Mouse (Mus musculus): ENCODE data around the gene Gp9.

Gene Gp9

DNA sequence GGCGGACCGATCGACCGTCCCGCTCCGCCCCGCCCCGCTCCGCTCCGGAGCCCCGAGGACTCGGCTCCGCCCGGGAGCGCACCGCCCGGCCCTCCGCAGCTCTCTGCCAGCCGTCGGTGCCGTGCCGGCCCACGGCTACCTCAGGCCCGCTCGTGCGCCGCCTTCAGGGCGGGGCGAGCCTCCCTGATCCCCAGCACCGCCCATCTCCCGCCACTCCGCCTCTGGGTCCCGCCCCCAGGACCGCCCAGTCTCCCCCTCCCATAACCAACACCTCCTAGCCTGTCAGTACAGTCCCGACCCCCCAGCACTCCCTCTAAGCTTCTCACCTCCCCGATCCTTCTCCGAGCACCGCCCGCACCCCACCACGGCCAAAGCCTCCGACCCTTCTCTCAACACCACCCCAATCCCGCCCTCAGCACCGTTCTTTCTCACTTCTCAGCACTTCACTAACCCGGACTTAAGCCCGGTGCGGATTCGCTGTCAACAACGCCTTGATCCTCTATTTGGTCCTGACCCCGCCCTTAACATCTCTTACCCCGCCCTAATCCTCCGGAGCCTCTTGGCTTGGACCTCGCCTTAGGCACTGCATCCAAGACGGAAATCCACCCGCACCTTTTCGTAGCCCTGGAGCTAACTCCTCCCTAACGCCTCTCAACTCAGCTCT, 33.9 kb downstream of the Gp9 start, which contains the start of gene Rab43:
Gene Rab43, minus strand, starts transcription at position 490 of the 664 bp plus-strand sequence.
- ChIA-PET POLR2A (interaction anchor here (0.5 to 2.8 kb wide), 43 partner anchors 9 to 883 kb away, joined by 3 to 19 read pairs (median 4); partner anchors contain the start of genes Isy1 (in 3 of the 4), Rab7 (in 3 of the 4), Copg1 (in 1 of the 4) and Efcc1 (in 1 of the 4)), CTCF (interaction anchor here in 2 of 4 experiments (0.5 to 1.1 kb wide), 2 partner anchors 74 to 106 kb away, joined by 3 read pairs; no protein-coding TSS in a partner anchor)

DNA sequence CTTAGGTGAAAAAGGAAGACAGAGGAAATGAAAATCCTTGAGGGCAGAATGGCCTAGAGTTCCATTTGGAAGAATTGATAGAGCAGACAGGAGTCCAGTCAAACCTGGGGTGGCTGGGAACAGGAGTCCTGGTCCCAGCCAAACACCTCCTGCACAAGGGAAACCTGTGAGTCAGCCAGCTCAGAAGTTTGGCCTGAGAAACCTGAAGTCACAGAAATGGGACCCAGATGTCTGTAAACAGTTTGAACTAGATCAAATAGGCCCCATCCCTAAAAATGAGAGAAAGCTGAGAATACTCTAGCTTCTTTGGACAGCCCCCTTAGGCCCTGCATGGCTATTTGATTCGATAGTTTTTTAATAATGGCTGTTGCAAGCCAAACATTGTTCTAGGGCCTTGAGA, 34.8 kb downstream of the Gp9 start:
- ChIA-PET CTCF (interaction anchor here in 1 of 4 experiments (0.5 kb wide), 1 partner anchor 75 kb away, joined by 3 read pairs; no protein-coding TSS in a partner anchor), POLR2A (interaction anchor here (0.5 to 2.8 kb wide), 30 partner anchors 8 to 1078 kb away, joined by 3 to 19 read pairs (median 5); partner anchors contain the start of genes Isy1 (in 3 of the 4), Copg1 (in 1 of the 4) and Efcc1 (in 1 of the 4))

DNA sequence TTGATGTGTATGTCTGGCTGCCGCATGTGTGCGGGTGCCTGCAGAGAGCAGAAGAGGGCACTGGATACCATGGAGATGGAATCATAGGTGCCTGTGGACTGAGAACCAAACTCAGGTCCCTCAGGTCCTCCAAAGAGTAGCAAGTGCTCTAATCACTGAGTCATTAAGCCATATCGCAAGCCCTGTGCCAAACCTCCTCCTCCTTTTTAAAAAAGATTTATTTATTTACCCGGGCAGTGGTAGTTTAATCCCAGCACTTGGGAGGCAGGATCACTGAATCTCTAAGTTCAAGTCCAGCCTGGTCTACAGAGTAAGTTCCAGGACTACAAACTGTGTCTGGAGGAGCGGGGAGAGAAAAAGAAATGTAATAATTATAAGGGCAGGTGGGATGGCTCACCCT, 36.6 kb downstream of the Gp9 start:
- ChIA-PET POLR2A (no interaction called here), CTCF (interaction anchor here in 1 of 4 experiments (0.7 kb wide), 1 partner anchor 73 kb away, joined by 3 read pairs; the partner anchor contains the start of gene Copg1)

DNA sequence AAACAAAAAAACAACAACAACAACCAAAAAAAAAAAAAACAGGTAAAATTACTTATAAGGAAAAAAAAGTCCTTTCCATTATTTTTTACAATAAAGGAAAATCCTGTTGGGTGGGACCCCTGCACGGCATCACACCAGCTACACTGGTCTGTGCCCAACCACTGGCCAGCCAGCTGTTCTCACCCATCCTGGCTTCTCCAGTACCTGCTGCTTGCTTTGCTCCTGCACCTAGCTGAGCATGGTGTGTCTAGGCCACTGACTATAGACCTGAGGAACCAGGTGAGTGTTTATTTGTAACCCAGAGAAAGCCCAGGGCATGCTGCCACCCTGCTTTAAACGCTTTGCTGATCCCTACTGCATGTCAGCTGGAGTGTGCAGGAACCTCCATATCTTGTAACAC, 42.5 kb downstream of the Gp9 start:
- ChIA-PET POLR2A (interaction anchor here in 3 of 4 experiments (0.6 to 2.9 kb wide), 7 partner anchors 8 to 375 kb away, joined by 3 to 19 read pairs (median 3); partner anchors contain the start of genes Gm45140 (in 1 of the 3), Isy1 (in 1 of the 3) and Rab43 (in 1 of the 3)), CTCF (interaction anchor here in 2 of 4 experiments (0.6 to 1.6 kb wide), 5 partner anchors 10 to 719 kb away, joined by 3 to 9 read pairs (median 3); partner anchors contain the start of gene Isy1 (in 1 of the 2))
